Mouse (Mus musculus): ENCODE data around the gene Akr1a1.

DNA sequence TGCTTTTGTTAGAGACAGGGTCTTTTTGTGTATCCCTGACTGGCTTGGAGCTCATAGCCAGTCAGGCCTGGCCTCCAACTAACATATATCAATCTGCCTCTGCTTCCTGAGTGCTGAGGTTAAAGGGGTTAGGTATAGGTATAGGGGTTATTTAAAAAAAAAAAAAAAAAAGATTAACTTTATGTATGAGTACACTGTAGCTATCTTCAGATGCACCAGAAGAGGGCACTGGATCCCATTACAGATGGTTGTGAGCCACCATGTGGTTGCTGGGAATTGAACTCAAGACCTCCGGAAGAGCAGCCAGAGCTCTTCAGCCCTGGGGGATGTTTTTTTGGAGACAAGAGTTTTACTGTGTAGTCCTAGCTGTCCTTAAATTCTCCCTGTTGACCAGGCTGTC lies 10.5 kb upstream of the Akr1a1 start:
- TF ChIP-seq UBTF (IDR thresholded peaks at IDR 0.05; ENCODE audit: low read depth, low read length), result no peak
- peak in 1 of 2 experiments; percentile 24; a peak in 2 of 4 replicates for TF ChIP-seq CTCF (conservative IDR thresholded peaks at IDR 0.05 in 1 of 2, IDR thresholded peaks at IDR 0.05 in 1 of 2; ENCODE audit: low read depth in 2 of 2, low read length in 2 of 2)
- no peak for TF ChIP-seq EP300 (IDR thresholded peaks at IDR 0.05; ENCODE audit: low read length)
- no peak for TF ChIP-seq POLR2A (IDR thresholded peaks at IDR 0.05; ENCODE audit: low read depth, low read length)
- TF ChIP-seq MXI1 (IDR thresholded peaks at IDR 0.05; ENCODE audit: low read depth, low read length), result no peak
- no peak for TF ChIP-seq USF1 (IDR thresholded peaks at IDR 0.05; ENCODE audit: low read depth, low read length)
- no peak for TF ChIP-seq GABPA (IDR thresholded peaks at IDR 0.05; ENCODE audit: insufficient replicate concordance, low read depth, low read length)
- TF ChIP-seq MAFK (IDR thresholded peaks at IDR 0.05; ENCODE audit: insufficient replicate concordance, low read length), result no peak
- no peak for TF ChIP-seq POLR2AphosphoS2 (IDR thresholded peaks at IDR 0.05; ENCODE audit: low read depth, low read length)
- TF ChIP-seq MEF2A (IDR thresholded peaks at IDR 0.05; ENCODE audit: borderline replicate concordance, low read depth, low read length), result no peak
- TF ChIP-seq E2F4 (IDR thresholded peaks at IDR 0.05; ENCODE audit: insufficient replicate concordance, low read depth, low read length), result no peak
- TF ChIP-seq CHD1 (IDR thresholded peaks at IDR 0.05; ENCODE audit: low read depth, low read length), result no peak
- TF ChIP-seq SMC3 (IDR thresholded peaks at IDR 0.05; ENCODE audit: low read depth, low read length), result no peak

All from CH12.LX (cell line).